Mouse (Mus musculus) kidney, postnatal 36 days (tissue): ENCODE results near the gene Chrna1.

ENCODE experiments used
- DNase-seq, 2 experiments: peaks; one replicate each; pipeline ENCODE4 v3.0.0; 2021 to 2022; ENCODE audit warnings: mixed read lengths in 2 of 2

The Chrna1 gene

DNA sequence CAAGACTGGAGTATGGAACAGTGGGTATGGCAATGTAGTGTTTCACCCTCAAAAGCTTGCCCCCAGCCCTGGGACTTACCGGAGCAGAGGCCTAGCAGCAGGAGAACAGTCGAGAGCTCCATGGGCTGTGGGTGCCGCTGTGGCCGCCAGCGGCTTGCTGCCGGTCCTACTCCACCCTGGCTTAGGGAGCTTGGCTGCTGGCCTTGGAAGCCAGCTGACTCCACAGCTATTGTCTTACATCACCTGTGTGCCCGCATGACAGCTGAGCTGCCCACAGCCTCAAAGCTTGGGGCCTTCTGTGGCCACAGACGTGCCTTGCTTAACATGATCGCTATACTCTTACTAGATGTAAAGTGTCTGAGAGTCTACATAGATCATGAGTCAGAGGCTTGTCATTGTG lies at the start of gene Chrna1:
Gene Chrna1 (minus strand): TSS at position 173 of the 400 bp plus-strand sequence.
- DNase-seq, result no peak

- DNase-seq, result no peak
Measured at GRCm38 (mm10) chr2:73618486-73619052, 38.4 kb upstream of the Chrna1 start.

GRCm38 (mm10) chr2:73616434-73617057 lies 36.4 kb upstream of the Chrna1 start:
- peak; percentile 75 to 78 for DNase-seq

DNA sequence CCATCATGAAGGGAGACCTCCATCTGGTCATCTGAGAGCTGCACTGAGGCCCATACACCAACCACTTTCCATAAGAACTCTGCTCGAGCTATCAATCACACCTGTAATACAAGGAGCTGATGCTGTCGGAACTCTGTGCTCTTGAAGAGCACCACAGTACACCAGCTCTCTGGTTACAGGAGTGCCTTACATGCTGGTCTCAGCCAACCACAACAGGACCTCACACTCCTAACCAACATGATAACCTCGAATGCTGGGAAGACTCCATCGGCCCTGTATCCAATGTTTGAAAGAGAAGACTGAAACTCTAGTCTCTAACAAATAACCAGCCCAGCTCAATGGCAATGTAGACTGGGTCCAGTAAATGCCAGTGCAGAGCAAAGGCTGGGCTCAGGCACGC lies 35.3 kb upstream of the Chrna1 start:
- DNase-seq, result no peak

DNA sequence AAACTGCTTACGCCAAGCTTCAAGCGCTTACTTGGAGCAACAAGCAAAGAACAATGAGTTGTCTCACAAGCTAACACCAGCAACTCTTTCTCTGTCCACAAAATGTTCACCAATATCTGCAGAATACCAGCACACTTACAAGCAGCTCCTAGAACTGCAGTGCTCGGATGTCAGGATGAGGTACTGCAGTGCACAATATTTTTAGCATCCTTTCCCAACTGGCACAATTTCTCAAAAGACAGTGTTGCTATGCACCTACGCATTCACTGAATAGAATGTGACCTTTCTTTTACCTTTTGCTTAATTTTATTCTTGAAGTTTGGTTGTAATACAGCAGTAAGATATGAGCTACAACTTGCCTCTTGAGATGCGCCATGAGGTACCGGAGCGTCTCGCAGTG lies 34.2 kb upstream of the Chrna1 start:
- DNase-seq, result no peak

GRCm38 (mm10) chr2:73612941-73613340 lies 32.8 kb upstream of the Chrna1 start:
- DNase-seq, result no peak

- DNase-seq, result no peak
Measured at GRCm38 (mm10) chr2:73612367-73612914, 32.3 kb upstream of the Chrna1 start.

- no peak for DNase-seq
Measured at GRCm38 (mm10) chr2:73611798-73612197, 31.7 kb upstream of the Chrna1 start.

DNA sequence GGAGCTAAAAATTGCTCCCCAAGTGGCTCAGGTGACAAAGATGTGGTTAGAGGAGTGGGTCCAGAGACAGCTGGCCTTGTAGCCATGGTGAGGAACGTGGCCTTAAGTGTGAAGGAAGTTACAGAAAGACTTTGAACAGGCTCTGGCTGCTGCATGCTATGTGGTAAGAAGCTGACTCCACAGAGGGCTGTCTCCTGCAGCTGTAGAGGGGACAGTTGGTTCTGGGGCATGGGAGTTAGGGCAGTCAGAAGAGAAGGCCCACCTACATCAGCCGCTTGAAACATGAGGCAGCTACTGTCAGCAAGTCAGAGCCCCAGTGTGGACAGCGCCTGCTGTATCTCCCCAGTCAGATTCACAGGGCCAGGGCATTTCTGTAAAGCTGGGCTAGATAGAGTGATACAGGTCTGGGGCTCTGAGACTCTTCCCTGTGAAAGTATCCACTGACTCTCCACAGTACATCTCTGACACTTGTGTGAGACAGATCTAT lies 29.6 kb upstream of the Chrna1 start:
- DNase-seq, result no peak

DNA sequence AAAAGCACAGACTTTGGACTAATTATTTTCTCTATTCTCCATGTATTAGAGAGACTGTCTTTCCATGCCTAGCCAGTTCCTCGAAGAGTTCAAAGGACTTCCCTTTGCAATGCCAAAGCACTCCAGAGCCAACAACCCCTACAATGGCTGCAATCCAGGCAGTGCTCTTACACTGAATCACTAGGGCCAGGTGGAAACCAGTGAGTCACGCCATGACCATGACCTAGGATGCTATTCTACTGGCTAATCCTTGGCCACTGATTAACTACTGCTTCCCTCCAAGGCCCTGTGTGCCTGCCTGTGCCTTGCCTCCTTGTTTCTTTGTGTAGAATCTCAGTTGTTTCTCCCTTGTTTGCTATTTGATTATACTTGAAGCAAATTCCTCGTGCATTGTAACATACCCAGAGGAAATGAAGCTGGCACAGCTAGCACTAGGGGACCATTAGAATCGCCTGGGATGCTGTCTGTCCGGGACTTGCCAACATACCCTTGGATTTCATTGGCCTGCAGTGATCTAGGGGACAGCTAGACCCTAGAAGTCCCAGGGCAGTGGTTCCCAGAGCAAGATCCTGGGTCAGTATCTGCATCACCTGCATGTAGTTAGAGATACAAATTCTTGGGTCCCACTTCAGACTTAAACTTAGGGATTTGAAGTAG lies 29.1 kb upstream of the Chrna1 start:
- DNase-seq, result peak; percentile 75 to 89

GRCm38 (mm10) chr2:73608391-73608790 lies 28.3 kb upstream of the Chrna1 start:
- DNase-seq, result no peak

- DNase-seq, result no peak
Measured at GRCm38 (mm10) chr2:73607609-73608008, 27.5 kb upstream of the Chrna1 start.

GRCm38 (mm10) chr2:73607146-73607545 lies 27.0 kb upstream of the Chrna1 start:
- DNase-seq, result no peak

DNA sequence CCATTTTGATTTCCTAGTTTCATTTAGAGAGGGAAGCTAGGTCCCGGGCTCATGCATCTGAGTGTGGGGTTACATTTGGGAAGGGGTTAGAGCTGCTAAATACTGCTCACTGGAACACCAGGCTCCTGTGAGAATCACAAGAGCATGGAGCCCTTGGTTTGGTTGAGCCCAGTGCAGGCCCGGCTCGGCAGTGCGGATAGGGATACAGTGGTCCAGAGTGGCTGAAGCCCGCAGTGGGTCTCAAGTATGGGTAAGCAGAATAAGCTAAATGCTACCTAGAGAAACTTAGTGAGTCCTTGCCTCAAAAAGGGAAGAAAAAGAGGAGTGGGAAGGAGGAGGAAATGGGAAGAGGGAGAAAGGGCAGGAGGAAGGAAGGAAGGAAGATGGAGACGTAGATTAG lies 26.5 kb upstream of the Chrna1 start:
- no peak for DNase-seq

GRCm38 (mm10) chr2:73605077-73605476 lies 24.9 kb upstream of the Chrna1 start:
- peak; percentile 64 to 77 for DNase-seq

- DNase-seq, result no peak
Measured at GRCm38 (mm10) chr2:73604579-73604978, 24.4 kb upstream of the Chrna1 start.

- DNase-seq, result no peak
Measured at GRCm38 (mm10) chr2:73600650-73601049, 20.5 kb upstream of the Chrna1 start.

GRCm38 (mm10) chr2:73597772-73598171 lies 17.6 kb upstream of the Chrna1 start:
- DNase-seq, result no peak

- DNase-seq, result peak; percentile 19 to 30
Measured at GRCm38 (mm10) chr2:73596786-73597185, 16.6 kb upstream of the Chrna1 start.

- no peak for DNase-seq
Measured at GRCm38 (mm10) chr2:73596326-73596725, 16.2 kb upstream of the Chrna1 start.

DNA sequence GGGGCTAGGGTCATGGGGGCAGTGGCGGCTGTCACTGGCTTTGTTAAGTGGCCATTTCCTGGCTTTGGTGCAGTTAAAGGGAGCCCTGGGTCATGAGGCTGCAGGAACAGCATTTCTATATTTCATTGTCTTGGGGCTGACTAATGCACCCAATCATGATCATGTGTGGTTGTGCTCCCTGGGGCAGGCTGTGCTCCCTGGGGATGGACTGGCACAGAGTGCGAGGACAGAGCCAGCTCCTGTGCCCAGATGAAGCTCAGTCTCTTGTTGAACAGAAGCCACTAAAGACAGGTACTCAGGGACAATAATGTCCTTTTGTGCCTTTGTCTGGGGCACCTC lies 12.9 kb upstream of the Chrna1 start:
- no peak for DNase-seq

DNA sequence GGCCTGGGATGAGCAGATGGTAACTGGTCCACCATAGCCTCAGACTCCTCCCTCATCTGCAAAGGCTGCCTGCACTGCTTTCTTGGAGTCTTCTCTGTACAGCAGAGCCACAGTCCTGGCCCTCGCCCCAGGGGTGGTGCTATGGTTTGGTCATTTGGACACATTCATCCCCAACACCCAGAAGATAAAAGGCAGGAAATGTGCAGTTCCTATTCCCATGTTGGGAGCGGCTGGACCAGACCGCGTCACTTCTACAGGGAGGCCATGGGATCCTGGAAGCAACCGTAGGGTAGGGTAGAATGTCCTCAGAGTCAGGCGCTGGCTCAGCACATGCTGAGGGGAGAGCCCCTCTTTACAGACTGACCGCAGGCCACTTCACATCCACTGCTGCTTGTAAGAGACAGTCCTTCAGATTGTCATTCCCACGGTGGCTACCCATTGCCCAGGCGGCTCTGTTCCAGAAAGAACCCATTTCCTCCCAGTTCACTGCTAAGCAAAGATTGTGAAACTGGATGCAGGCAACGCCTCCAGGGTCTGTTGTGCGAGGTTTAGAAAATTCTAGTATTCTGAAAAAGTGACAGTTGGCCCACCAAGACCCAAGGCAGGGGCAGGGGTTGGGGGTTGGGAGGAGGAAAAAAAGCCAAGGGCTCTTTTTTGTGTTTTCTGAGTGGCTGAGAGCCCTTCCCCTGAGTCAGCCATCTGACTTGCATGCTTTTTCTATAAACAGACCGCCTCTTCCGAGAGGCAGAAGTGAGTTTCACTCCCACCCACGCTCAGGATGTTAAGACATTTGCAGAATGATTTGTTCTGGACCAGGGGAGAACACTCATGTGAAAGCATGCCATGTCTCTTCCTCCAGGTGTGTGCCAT lies 12.3 kb upstream of the Chrna1 start:
- peak; percentile 57 to 68 for DNase-seq

DNA sequence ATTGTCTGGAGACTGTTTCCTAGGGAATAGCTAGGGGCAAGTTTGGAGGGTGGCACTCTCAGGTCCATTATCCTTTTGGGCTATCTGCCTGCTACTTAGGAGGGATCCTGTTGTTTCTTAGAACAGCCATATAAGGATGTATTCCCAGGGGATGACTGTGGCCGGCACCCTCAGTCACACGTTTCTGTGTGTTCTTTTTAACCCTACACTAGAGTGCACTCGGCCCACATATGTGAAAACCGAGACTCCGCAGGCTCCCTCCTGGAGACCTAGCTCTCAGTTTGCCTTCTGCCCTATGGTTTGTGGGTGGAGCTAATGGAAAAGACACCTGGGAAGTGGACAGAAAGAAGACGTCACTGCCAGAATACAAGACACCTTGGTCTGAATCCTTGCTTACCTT lies 11.1 kb upstream of the Chrna1 start:
- no peak for DNase-seq
